Mouse (Mus musculus) C2C12 (cell line): Measurements from ENCODE around the gene Rev1.

ENCODE experiments used
- CEBPB ChIP-seq: IDR thresholded peaks from one replicate; pipeline ENCODE4 v1.6.1; 2011; ENCODE audit warnings: low read depth, mild to moderate bottlenecking, control low read depth, moderate library complexity
- CTCF ChIP-seq: IDR thresholded peaks from one replicate; pipeline ENCODE4 v1.5.1; 2011; ENCODE audit not compliant: control insufficient read depth, insufficient read depth, insufficient read length
- MAX ChIP-seq: IDR thresholded peaks from one replicate; pipeline ENCODE4 v1.6.1; 2011; ENCODE audit warnings: mild to moderate bottlenecking, control low read depth
- MYOG ChIP-seq: IDR thresholded peaks from one replicate; pipeline ENCODE4 v1.6.1; 2011; ENCODE audit not compliant: control insufficient read depth, insufficient read length; ENCODE audit errors: extremely low read depth
- USF1 ChIP-seq: IDR thresholded peaks from one replicate; pipeline ENCODE4 v1.6.1; 2011; ENCODE audit warnings: low read depth, mild to moderate bottlenecking, control low read depth, moderate library complexity

DNA sequence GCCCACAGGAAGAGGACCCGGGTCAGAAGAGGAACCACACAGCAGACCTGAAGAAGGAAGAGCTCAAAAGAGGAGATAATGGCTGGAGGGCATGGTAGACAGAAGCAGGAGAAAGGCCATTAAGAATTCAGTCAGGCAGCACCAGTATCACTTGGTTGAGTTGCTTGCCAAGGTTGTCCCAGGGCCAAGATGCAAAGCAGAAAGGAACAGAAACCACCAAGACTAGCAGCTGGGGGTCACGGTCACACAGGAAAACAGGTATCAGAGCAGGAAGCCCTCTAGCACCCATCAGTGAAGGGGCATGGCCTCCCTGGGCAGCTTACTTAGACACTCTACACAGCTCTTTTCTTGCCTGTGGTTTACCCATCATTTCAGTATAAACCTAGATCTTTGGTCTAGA lies 9.8 kb upstream of the Rev1 start:
- no peak for TF ChIP-seq CTCF
- no peak for TF ChIP-seq MAX
- TF ChIP-seq USF1, result no peak
- TF ChIP-seq CEBPB, result no peak
- no peak for TF ChIP-seq MYOG
